Mouse (Mus musculus): Measurements from ENCODE around the gene Rab30.

Gene Rab30

GRCm38 (mm10) chr7:92836447-92836846 lies 95.0 kb downstream of the Rab30 start:
- DNase-seq (ENCODE audit: inconsistent age in 2 of 2, low spot score in 1 of 2), result no peak

DNA sequence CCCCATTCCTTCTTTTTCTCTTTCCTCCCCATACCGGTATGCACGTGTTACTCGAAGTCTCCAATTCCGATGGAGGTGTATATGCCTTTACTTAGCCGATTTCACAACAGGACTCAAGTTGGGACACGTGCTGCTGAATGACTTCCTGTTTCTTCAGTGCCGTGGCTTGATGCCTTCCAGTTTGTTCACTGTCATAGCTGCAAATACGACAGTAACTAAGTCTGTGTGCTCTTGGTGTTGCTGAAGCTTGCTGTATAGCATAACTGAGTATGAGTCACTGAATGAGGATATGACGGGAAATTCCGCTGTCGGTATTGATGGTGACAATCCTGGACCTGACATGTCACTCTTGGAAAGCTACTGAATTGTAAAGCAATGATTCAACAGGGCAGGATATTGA lies 95.8 kb downstream of the Rab30 start:
- DNase-seq (ENCODE audit: inconsistent age in 2 of 2, low spot score in 1 of 2), result no peak

- no peak for DNase-seq (ENCODE audit: inconsistent age in 2 of 2, low spot score in 1 of 2)
Observed at GRCm38 (mm10) chr7:92837907-92838306, 96.5 kb downstream of the Rab30 start.

DNA sequence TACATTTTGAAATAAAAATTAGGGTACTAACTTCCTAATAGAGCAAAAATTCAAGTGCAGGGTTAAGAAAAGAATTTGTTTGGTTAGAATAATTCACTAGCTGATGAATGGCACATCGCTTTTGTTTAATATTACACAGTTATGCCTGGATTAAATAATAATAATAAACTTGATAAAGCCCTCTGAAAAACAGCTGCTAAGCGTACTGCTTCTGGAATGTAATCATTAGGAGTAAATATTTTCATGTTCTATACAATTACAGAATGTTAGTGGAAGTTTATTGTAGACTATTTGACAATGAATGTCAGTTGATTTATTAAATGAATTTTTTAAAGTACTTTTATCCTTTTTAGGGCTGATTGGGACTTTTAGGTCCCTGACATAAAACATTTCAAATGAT lies 100.9 kb downstream of the Rab30 start:
- no peak for DNase-seq (ENCODE audit: inconsistent age in 2 of 2, low spot score in 1 of 2)

DNA sequence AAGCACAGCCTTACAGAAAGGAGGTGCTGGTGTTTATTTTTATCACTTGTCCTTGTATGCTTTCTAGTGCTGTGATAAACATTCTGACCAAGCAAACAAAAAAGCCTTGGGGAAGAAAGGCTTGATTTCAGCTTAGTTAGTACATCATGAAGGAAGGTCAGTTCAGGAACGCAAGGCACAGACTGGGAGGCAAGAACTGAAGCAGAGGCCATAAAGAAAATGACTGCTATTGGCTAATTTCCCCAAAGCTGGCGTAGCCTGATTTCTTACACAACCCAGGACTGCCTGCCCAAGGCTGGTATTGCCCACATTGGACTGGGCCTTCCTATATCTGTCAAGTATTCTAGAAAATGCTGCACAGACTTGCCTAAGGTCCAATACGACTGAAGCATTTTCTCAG lies 106.8 kb downstream of the Rab30 start:
- peak; percentile 10 to 67 for DNase-seq (ENCODE audit: inconsistent age in 2 of 2, low spot score in 1 of 2)

- peak in 1 of 2 experiments; percentile 74 for DNase-seq (ENCODE audit: inconsistent age in 2 of 2, low spot score in 1 of 2)
Observed at GRCm38 (mm10) chr7:92866526-92866925, 125.1 kb downstream of the Rab30 start.

DNA sequence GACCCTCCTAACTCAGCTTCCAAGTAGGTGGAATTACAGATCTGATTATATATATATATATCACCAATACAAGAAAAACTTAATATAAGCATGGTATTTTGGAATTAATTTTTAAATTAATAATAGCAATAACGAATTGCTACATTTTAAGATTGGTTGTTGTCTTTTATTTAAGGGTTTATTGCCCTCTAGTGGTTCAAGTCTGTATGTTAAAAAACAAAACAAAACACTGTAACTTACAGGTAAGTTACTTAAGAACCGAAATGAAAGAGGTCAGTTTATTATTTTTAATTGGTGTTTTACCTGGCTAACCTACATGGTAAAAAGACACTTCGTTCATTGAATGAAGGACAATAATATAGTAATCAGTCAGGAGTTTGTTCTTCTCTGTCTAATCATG lies 128.8 kb downstream of the Rab30 start:
- no peak for DNase-seq (ENCODE audit: inconsistent age in 2 of 2, low spot score in 1 of 2)

DNA sequence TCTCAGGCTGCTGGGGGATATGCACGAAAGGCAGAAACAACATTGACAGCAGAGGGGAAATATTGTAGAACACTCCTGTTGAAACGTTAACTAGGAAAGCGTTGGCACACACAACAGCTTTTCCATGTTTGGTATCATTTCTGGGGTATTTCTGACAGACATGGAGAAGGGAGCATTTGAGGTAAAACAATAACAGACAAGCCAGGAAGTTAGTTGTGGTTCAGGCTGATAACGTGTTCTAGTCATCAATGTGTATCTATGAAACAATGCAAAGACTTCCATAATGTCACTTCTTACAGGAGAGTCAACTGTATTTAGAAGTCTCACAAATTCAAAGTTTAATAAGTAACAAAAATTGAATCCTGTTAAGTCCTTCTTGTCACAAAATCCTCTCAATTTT lies 130.2 kb downstream of the Rab30 start:
- no peak for DNase-seq (ENCODE audit: inconsistent age in 2 of 2, low spot score in 1 of 2)

DNA sequence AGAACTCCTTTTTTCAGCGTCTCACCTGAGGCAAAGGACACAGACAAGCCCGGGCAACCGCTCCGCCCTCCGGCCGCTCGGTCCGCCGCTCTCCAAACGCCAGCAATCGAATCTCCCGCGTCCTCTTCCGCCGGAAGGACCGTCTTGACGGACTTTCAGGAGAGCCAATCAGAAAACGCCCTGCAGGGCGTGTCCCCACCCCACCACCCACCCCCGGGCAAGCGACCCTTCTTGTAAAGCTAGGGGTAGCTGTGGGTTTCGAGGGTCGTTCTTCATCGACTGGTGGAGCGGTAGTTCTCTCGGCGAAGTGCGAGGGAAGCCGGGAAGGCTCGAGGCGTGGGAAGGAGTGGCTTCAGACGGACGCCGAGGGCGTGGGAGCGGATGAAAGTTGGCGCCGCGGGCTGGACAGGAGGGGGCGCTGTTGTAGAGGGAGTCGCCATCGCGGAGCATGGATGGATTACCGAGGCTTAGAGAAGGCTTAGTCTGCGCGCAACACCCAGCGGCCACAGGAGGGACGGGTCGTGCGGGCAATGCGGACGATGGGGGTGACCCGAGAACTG lies 132.8 kb downstream of the Rab30 start, which contains the start of the genes Ddias and Prcp:
TSS of gene Ddias (minus strand) at position 132 of the 560 bp plus-strand sequence.
TSS of gene Prcp (plus strand) at position 355 of the 560 bp plus-strand sequence.
- DNase-seq (ENCODE audit: inconsistent age in 2 of 2, low spot score in 1 of 2), result peak; percentile 93 to 98

GRCm38 (mm10) chr7:92874761-92875408 lies 133.5 kb downstream of the Rab30 start:
- DNase-seq (ENCODE audit: inconsistent age in 2 of 2, low spot score in 1 of 2), result peak; percentile 91 to 96

DNA sequence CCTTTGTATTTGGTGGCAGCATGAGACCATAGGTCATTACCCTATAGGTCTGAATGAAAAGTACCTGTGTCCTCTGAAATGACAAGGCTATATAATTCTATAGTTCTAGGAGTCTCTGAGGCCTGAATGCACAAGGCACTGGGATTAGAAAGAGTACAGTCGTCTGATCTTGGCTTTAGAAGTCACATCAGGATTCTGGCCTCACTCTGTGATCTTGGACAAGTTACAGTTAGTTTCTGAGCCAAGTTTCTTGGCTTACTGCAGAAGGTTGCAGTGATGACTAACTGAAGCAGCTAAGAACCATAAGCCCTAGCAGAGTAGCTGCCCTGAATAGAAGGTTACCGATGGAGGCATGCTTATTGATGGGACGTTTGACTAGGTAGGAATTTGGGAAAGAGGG lies 134.7 kb downstream of the Rab30 start:
- peak; percentile 23 to 78 for DNase-seq (ENCODE audit: inconsistent age in 2 of 2, low spot score in 1 of 2)

- peak in 1 of 2 experiments; percentile 56 for DNase-seq (ENCODE audit: inconsistent age in 2 of 2, low spot score in 1 of 2)
Observed at GRCm38 (mm10) chr7:92876538-92876937, 135.1 kb downstream of the Rab30 start.

- DNase-seq (ENCODE audit: inconsistent age in 2 of 2, low spot score in 1 of 2), result peak in 1 of 2 experiments; percentile 29
Observed at GRCm38 (mm10) chr7:92878575-92879285, 137.3 kb downstream of the Rab30 start.

DNA sequence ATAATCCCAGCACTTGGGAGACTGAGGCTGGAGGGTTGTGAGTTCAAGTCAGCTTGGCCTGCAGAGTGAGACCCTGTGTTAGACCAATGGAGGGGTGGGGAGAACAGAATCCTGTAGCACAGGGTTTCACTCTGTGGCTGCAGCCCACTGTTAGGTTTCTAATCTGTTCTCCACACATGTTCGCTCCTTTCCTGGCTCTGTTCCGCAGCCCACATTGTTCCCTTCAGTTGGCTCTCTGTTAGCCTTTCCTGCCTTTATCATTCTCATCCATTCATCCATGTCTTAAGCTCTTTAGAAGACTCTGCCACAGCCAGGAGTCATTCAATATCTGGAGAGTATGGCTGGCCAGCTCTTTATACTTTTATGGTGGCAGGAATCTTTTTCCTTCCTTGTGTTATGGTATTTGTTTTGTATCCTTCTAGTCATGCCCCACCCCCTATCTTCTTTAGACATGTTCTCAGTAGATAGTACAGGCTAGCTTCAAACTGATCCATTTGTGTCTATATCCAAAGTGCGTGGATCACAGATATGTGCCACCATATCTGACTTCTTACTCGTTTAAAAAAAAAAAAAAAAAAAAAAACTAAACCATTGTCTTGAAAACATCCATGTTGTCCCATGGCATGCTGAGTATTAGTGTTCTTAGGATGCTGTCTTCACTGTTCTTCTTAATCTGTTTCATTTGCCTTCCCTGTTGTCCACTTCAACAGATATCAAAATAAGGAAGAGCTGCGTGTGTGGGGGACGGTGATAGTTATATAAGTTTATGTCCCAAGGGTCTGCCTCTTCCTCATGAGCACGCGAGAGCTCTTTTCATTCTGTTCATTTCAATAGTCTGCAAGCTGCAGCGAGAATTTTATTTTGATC lies 142.7 kb downstream of the Rab30 start:
- no peak for DNase-seq (ENCODE audit: inconsistent age in 2 of 2, low spot score in 1 of 2)

DNA sequence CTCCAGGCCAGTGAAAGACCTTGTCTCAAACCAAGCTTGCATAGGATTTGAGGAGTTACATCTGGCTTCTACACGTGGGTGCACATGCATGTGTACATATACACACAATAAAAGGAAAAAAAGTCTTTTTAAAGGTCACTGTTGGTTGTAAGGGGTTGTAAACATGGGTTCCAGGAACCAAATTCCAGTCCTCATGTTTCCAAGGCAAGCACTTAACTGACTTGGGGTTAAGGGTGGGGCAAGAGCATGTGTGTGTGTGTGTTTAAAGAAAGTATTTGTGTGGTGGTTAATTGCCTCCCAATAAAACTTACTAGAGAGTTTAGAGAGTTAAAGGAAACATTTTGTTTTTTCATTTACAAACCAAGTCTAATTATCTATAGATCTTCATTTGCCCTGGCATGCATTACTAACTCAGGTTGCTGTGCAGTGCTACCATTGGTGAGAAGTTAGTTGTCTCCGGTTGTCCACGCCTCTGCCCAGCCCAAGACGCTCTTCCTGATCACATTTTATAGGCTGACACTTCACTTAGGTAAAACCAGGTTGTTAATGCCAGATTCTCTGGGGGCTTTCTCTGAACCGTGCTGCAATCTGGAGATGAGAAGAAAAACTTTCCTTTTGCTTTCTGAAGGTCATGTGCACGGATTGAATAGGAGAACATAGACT lies 143.7 kb downstream of the Rab30 start:
- no peak for DNase-seq (ENCODE audit: inconsistent age in 2 of 2, low spot score in 1 of 2)

- DNase-seq (ENCODE audit: inconsistent age in 2 of 2, low spot score in 1 of 2), result no peak
Observed at GRCm38 (mm10) chr7:92886801-92887200, 145.4 kb downstream of the Rab30 start.

DNA sequence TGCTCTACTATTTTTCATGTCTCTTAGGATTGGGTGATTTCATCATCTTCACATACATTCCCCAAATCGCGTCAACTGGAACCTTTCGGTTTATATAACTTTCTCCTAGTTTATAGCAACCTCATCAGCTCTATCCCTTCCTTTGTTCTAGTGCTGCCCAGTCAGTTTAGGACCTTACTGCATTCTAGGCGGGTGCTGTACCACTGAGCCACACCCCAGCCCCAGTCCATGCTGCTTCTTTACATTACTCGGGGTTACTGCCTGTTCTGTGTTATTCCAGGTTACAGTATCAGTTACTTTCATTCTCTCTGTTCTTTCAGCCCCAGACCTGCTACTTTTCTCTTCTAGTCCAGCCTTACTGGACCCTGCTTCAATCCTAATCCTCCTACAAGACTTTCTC lies 145.8 kb downstream of the Rab30 start:
- DNase-seq (ENCODE audit: inconsistent age in 2 of 2, low spot score in 1 of 2), result no peak

GRCm38 (mm10) chr7:92890211-92890610 lies 148.8 kb downstream of the Rab30 start:
- no peak for DNase-seq (ENCODE audit: inconsistent age in 2 of 2, low spot score in 1 of 2)

- DNase-seq (ENCODE audit: inconsistent age in 2 of 2, low spot score in 1 of 2), result no peak
Observed at GRCm38 (mm10) chr7:92890618-92891230, 149.3 kb downstream of the Rab30 start.

DNA sequence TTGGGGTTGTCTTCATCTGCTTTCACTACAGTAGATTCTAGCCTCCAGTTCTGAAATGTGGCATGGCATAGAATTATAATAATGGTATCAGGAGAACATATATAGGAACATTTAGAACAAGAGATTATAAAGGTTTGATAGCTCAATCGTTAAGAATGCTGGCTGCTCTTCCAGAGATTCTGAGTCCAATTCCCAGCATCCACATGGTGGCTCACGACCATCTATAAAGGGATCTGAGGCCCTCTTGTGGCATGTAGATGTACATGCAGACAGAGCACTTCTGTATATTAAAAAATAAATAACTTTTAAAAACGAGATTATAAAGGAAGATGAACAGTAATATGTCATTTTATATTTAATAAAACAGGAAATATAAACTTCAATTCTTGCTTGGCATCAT lies 152.1 kb downstream of the Rab30 start:
- DNase-seq (ENCODE audit: inconsistent age in 2 of 2, low spot score in 1 of 2), result no peak
